Mouse (Mus musculus) kidney, postnatal 0 days (tissue): ENCODE data around the gene Cct4. TPM values are rescaled to one million over a fixed set of nuclear protein-coding genes. Genes with fewer than 3 reads are reported as not detected.
A peak's percentile ranks its signal among the peaks of the same experiment; 100 is the strongest.

Experiments
- ATAC-seq: fragments of 200-750 bp; cut with Nextera tagmentation; replicated peaks from 2 replicates; pipeline ENCODE4 v1.8.0; 2017; ENCODE audit warnings: low read depth, moderate number of reproducible peaks, moderate TSS enrichment, moderate library complexity; ENCODE audit not compliant: low FRiP score
- DNase-seq: peaks from one replicate; pipeline ENCODE4 v3.0.0-alpha.2; 2016; ENCODE audit warnings: low spot score
- H3K27ac ChIP-seq: fragments of 300-500 bp; sonication (generic); 2 replicates; pipeline ENCODE4 v1.5.1; 2014; ENCODE audit warnings: mild to moderate bottlenecking
- H3K27me3 ChIP-seq: fragments of 300-500 bp; sonication (generic); 2 replicates; pipeline ENCODE4 v1.6.1; 2014; ENCODE audit warnings: low read length, mixed read lengths; ENCODE audit not compliant: insufficient read depth
- H3K36me3 ChIP-seq: fragments of 300-500 bp; sonication (generic); 2 replicates; pipeline ENCODE4 v1.6.1; 2014; ENCODE audit warnings: low read length, mixed read lengths; ENCODE audit not compliant: insufficient read depth
- H3K4me1 ChIP-seq: fragments of 300-500 bp; sonication (generic); replicated peaks from 2 replicates; pipeline ENCODE4 v1.6.1; 2014; ENCODE audit warnings: antibody characterized with exemption, low read length, mixed read lengths; ENCODE audit not compliant: insufficient read depth
- H3K4me2 ChIP-seq: fragments of 300-500 bp; sonication (generic); 2 replicates; pipeline ENCODE4 v1.6.1; 2014; ENCODE audit warnings: mild to moderate bottlenecking, low read length, moderate library complexity, mixed read lengths
- H3K4me3 ChIP-seq: fragments of 300-500 bp; sonication (generic); replicated peaks from 2 replicates; pipeline ENCODE4 v1.5.1; 2014; ENCODE audit warnings: low read depth, low read length
- H3K9ac ChIP-seq: fragments of 300-500 bp; sonication (generic); 2 replicates; pipeline ENCODE4 v1.6.1; 2014; ENCODE audit warnings: low read depth, low read length
- H3K9me3 ChIP-seq: fragments of 300-500 bp; sonication (generic); replicated peaks from 2 replicates; pipeline ENCODE4 v1.6.1; 2016; ENCODE audit warnings: low read length, inconsistent platforms, mixed read lengths
- CTCF ChIP-seq: IDR thresholded peaks from 2 replicates; pipeline ENCODE4 v1.5.1; 2016; ENCODE audit warnings: antibody characterized with exemption, low read depth, mild to moderate bottlenecking, moderate library complexity
- WGBS: fragments of 180-500 bp; shearing (Covaris S2); extraction: QIAGEN DNeasy Blood & Tissue Kit; methylation state at CpG from one replicate; pipeline ENCODE4 v1.1.7; 2014; 5-methylcytosine and 5-hydroxymethylcytosine counted together
- polyA plus RNA-seq: library from polyadenylated mRNA; unstranded; fragments of >200 nt; fragmentation: Nextera tagmentation; extraction: Ambion mirVana; gene quantifications from 2 replicates; pipeline ENCODE4 v1.2.1, GENCODE M21; 2015

The Cct4 gene
- polyA plus RNA-seq, 1 experiment from 2014 or later = 223 TPM

- no peaks in the 10 kb centered on the region for H3K36me3 ChIP-seq
- H3K4me2 ChIP-seq = no peak overlapping the region
- DNase-seq (no peak), ATAC-seq (no peak)
- H3K4me3 ChIP-seq = no peak overlapping the region
- no peaks in the 10 kb centered on the region for H3K9me3 ChIP-seq
- no peaks in the 10 kb centered on the region for H3K27me3 ChIP-seq
- 84% methylated on average over 6 of the region's 6 CpGs for WGBS
- no peaks in the 10 kb centered on the region for H3K4me1 ChIP-seq
- no peak overlapping the region for H3K27ac ChIP-seq
- H3K9ac ChIP-seq = no peak overlapping the region
- no peak for TF ChIP-seq CTCF
These were observed 39.1 kb downstream of the Cct4 start for GRCm38 (mm10) chr11:23029399-23029798.

- Histone ChIP-seq H3K27me3 (no peaks in the 10 kb centered on the region), H3K9me3 (no peaks in the 10 kb centered on the region), H3K36me3 (no peaks in the 10 kb centered on the region), H3K4me1 (0 out of 2 replicates have a peak, but pooled peaks cover 4% of the 10 kb centered on the region), H3K9ac (no peak overlapping the region), H3K4me2 (no peak overlapping the region), H3K27ac (no peak overlapping the region), H3K4me3 (no peak overlapping the region)
- no peak for TF ChIP-seq CTCF
- no peak for ATAC-seq
- 33% methylated on average over 5 of the region's 5 CpGs for WGBS
- DNase-seq = no peak
These were observed 56.9 kb downstream of the Cct4 start for GRCm38 (mm10) chr11:23047252-23047651.

- no peaks in the 10 kb centered on the region for H3K27me3 ChIP-seq
- peak overlapping the region; percentile 16; the same call in 1 of the 2 replicates for H3K4me2 ChIP-seq
- no peak overlapping the region for H3K9ac ChIP-seq
- H3K4me3 ChIP-seq = no peak overlapping the region
- H3K36me3 ChIP-seq = no peaks in the 10 kb centered on the region
- H3K4me1 ChIP-seq = 0 out of 2 replicates have a peak, but pooled peaks cover 4% of the 10 kb centered on the region
- 18% methylated on average over 20 of the region's 20 CpGs for WGBS
- DNase-seq = peak; percentile 40
- no peaks in the 10 kb centered on the region for H3K9me3 ChIP-seq
- ATAC-seq = no peak
- H3K27ac ChIP-seq = no peak overlapping the region
- no peak for TF ChIP-seq CTCF
These were observed 57.6 kb downstream of the Cct4 start for GRCm38 (mm10) chr11:23047663-23048582.

DNA sequence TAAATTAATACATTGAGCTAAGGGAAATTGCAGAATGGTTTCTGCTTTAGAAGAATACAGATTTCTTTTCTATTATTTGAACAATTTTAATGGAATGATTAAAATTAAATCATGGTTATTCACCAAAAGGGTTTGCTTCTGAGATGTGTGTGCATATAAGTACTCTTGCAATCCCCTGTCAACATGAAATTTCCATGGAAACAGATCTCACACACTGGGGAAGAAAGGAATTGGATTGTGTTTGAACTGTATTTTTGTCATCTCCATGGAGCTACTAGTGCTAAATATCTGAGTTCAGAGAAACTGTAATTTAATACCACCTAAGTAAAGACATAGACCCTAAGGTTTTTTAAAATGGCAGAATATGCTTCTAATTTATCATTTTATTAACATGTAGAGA lies 59.3 kb downstream of the Cct4 start:
- no peak overlapping the region for H3K27ac ChIP-seq
- no peak overlapping the region for H3K4me3 ChIP-seq
- ATAC-seq = no peak
- H3K9ac ChIP-seq = no peak overlapping the region
- H3K4me2 ChIP-seq = no peak overlapping the region
- TF ChIP-seq CTCF = no peak
- no peaks in the 10 kb centered on the region for H3K36me3 ChIP-seq
- H3K4me1 ChIP-seq = 0 out of 2 replicates have a peak, but pooled peaks cover 4% of the 10 kb centered on the region
- no peaks in the 10 kb centered on the region for H3K9me3 ChIP-seq
- no peak for DNase-seq
- no peaks in the 10 kb centered on the region for H3K27me3 ChIP-seq

GRCm38 (mm10) chr11:23052353-23052752 lies 62.0 kb downstream of the Cct4 start:
- H3K4me2 ChIP-seq = no peak overlapping the region
- no peak overlapping the region for H3K4me3 ChIP-seq
- ATAC-seq = no peak
- H3K27me3 ChIP-seq = no peaks in the 10 kb centered on the region
- H3K9ac ChIP-seq = no peak overlapping the region
- DNase-seq = no peak
- 0 out of 2 replicates have a peak, but pooled peaks cover 4% of the 10 kb centered on the region for H3K4me1 ChIP-seq
- H3K27ac ChIP-seq = no peak overlapping the region
- TF ChIP-seq CTCF = no peak
- H3K36me3 ChIP-seq = no peaks in the 10 kb centered on the region
- 70% methylated on average over 4 of the region's 4 CpGs for whole genome bisulfite sequencing
- no peaks in the 10 kb centered on the region for H3K9me3 ChIP-seq

Other genes with a start within 250 kb of the Cct4 start
- gene B3gnt2, start 129.6 kb upstream of the Cct4 start, polyA plus RNA-seq = 20.7 and 22.5 TPM in 2 replicates
- gene Zrsr1, start 18.5 kb upstream of the Cct4 start, polyA plus RNA-seq = 3.4 and 3.7 TPM in 2 replicates
- 34.8 and 36.5 TPM in 2 replicates for gene Gm28048, start 8.4 kb upstream of the Cct4 start, polyA plus RNA-seq
- gene Commd1, start 8.1 kb upstream of the Cct4 start, polyA plus RNA-seq = 390 and 427 TPM in 2 replicates
- 4.0 and 4.3 TPM in 2 replicates for gene Fam161a, start 17.0 kb downstream of the Cct4 start, polyA plus RNA-seq